Mouse (Mus musculus): Measurements from ENCODE around the gene Gm31571.
"Not testable (repeated sequence)": the region's sequence is repeated elsewhere in the genome, so short reads cannot be mapped to it uniquely, and the experiment has no call there.

Gene Gm31571

GRCm38 (mm10) chrY:22051253-22051652 is at the start of gene Gm31571:
Gene Gm31571, minus strand, starts transcription at chrY:22051353.
- not testable (repeated sequence) for DNase-seq (ENCODE audit: low read depth, low spot score)
